Mouse (Mus musculus) midbrain, embryonic 13.5 days (tissue): ENCODE results near the gene Eif5a. TPM values are rescaled to one million over a fixed set of nuclear protein-coding genes. Genes with fewer than 3 reads are reported as not detected.
"Not testable (repeated sequence)": the region's sequence is repeated elsewhere in the genome, so short reads cannot be mapped to it uniquely, and the experiment has no call there.

Experiments
- ATAC-seq: fragments of 200-750 bp; cut with Nextera tagmentation; 2 replicates; pipeline ENCODE4 v1.8.0; 2017; ENCODE audit warnings: mild to moderate bottlenecking, moderate TSS enrichment, moderate library complexity
- H3K27ac ChIP-seq: fragments of 300-500 bp; sonication (generic); 2 replicates; pipeline ENCODE4 v1.5.1; 2015; ENCODE audit warnings: inconsistent platforms, mild to moderate bottlenecking, moderate library complexity
- H3K27me3 ChIP-seq: fragments of 300-500 bp; sonication (generic); 2 replicates; pipeline ENCODE4 v1.6.1; 2015; ENCODE audit warnings: mild to moderate bottlenecking, inconsistent platforms
- H3K36me3 ChIP-seq: fragments of 300-500 bp; sonication (generic); 2 replicates; pipeline ENCODE4 v1.6.1; 2015; ENCODE audit warnings: mild to moderate bottlenecking, inconsistent platforms
- H3K4me1 ChIP-seq: fragments of 300-500 bp; sonication (generic); replicated peaks from 2 replicates; pipeline ENCODE4 v1.6.1; 2015; ENCODE audit warnings: inconsistent platforms
- H3K4me2 ChIP-seq: fragments of 300-500 bp; sonication (generic); replicated peaks from 2 replicates; pipeline ENCODE4 v1.6.1; 2015; ENCODE audit warnings: moderate library complexity, mild to moderate bottlenecking, inconsistent platforms
- H3K4me3 ChIP-seq: fragments of 300-500 bp; sonication (generic); replicated peaks from 2 replicates; pipeline ENCODE4 v1.5.1; 2015; ENCODE audit warnings: mild to moderate bottlenecking, inconsistent platforms
- H3K9ac ChIP-seq: fragments of 300-500 bp; sonication (generic); replicated peaks from 2 replicates; pipeline ENCODE4 v1.6.1; 2015; ENCODE audit warnings: mild to moderate bottlenecking, inconsistent platforms
- H3K9me3 ChIP-seq: fragments of 300-500 bp; sonication (generic); 2 replicates; pipeline ENCODE4 v1.6.1; 2016; ENCODE audit warnings: mild to moderate bottlenecking, inconsistent platforms
- WGBS: fragments of 180-500 bp; shearing (Covaris S2); methylation state at CpG from one replicate; pipeline ENCODE4 v1.1.7; 2015; 5-methylcytosine and 5-hydroxymethylcytosine counted together
- polyA plus RNA-seq: library from polyadenylated mRNA; unstranded; fragments of >200 nt; fragmentation: Nextera tagmentation; extraction: Ambion mirVana; gene quantifications from 2 replicates; pipeline ENCODE4 v1.2.1, GENCODE M21; 2015

Gene Eif5a
- polyA plus RNA-seq, 1 experiment from 2014 or later: 1,188 TPM

GRCm38 (mm10) chr11:69931769-69932168 is 10.0 kb upstream of the Eif5a start:
- no peak for ATAC-seq
- no peak overlapping the region for H3K4me2 ChIP-seq
- H3K27ac ChIP-seq: no peak overlapping the region
- H3K4me3 ChIP-seq: no peak overlapping the region
- 77% methylated on average over 8 of the region's 8 CpGs for WGBS
- H3K36me3 ChIP-seq: no peaks in the 10 kb centered on the region
- no peak overlapping the region for H3K9ac ChIP-seq
- peaks cover 15% of the 10 kb centered on the region for H3K4me1 ChIP-seq
- no peaks in the 10 kb centered on the region for H3K9me3 ChIP-seq
- peaks cover 19% of the 10 kb centered on the region for H3K27me3 ChIP-seq

GRCm38 (mm10) chr11:69930967-69931537 is 9.3 kb upstream of the Eif5a start:
- Histone ChIP-seq H3K27me3 (peaks cover 11% of the 10 kb centered on the region; the same call in 1 of the 2 replicates), H3K9me3 (no peaks in the 10 kb centered on the region), H3K4me3 (no peak overlapping the region), H3K36me3 (no peaks in the 10 kb centered on the region), H3K4me1 (peaks cover 7% of the 10 kb centered on the region), H3K4me2 (no peak overlapping the region), H3K27ac (no peak overlapping the region), H3K9ac (no peak overlapping the region)
- no peak for ATAC-seq
- 83% methylated on average over 3 of the region's 3 CpGs for WGBS

- H3K9me3 ChIP-seq, ATAC-seq, H3K36me3 ChIP-seq, H3K4me3 ChIP-seq, H3K9ac ChIP-seq, H3K4me1 ChIP-seq, H3K27me3 ChIP-seq, H3K4me2 ChIP-seq, H3K27ac ChIP-seq: not testable (repeated sequence)
- 91% methylated on average over 8 of the region's 8 CpGs for WGBS
Observed at GRCm38 (mm10) chr11:69930176-69930575, 8.4 kb upstream of the Eif5a start.

- H3K4me2 ChIP-seq: no peak overlapping the region
- no peak overlapping the region for H3K9ac ChIP-seq
- H3K27me3 ChIP-seq: peaks cover 3% of the 10 kb centered on the region; the same call in 1 of the 2 replicates
- no peaks in the 10 kb centered on the region for H3K9me3 ChIP-seq
- no peaks in the 10 kb centered on the region for H3K36me3 ChIP-seq
- no peak overlapping the region for H3K27ac ChIP-seq
- no peak overlapping the region for H3K4me3 ChIP-seq
- no peak for ATAC-seq
- no peaks in the 10 kb centered on the region for H3K4me1 ChIP-seq
- WGBS: 85% methylated on average over 4 of the region's 4 CpGs
Observed at GRCm38 (mm10) chr11:69929712-69930111, 8.0 kb upstream of the Eif5a start.

DNA sequence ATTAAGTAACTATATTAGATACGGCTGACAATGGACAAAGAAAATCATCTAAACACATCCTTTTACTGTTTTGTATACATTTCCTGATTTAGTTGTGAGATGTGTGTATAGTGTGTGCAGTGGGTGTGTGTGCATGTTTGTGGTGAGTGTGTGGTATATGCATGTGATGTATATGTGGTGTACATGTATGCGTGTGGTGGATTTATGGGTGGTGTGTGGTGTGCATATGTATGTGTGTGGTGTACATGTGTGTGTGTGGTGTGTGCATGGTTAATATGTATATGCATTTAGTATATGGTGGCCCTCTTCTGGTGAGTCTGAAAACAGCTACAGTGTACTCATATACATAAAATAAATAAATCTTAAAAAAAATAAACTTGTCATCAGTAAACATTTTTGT is 5.7 kb upstream of the Eif5a start:
- 90% methylated on average over 2 of the region's 2 CpGs for WGBS
- no peak overlapping the region for H3K9ac ChIP-seq
- H3K36me3 ChIP-seq: no peaks in the 10 kb centered on the region
- peaks cover 5% of the 10 kb centered on the region for H3K4me1 ChIP-seq
- H3K27me3 ChIP-seq: no peaks in the 10 kb centered on the region
- no peak for ATAC-seq
- H3K9me3 ChIP-seq: no peaks in the 10 kb centered on the region
- no peak overlapping the region for H3K4me3 ChIP-seq
- no peak overlapping the region for H3K27ac ChIP-seq
- H3K4me2 ChIP-seq: no peak overlapping the region

- H3K4me3 ChIP-seq: 0 out of 2 replicates have a peak overlapping the region, but pooled peaks have one; percentile 6
- H3K9ac ChIP-seq: peak overlapping the region; percentile 42; the same call in 1 of the 2 replicates
- H3K9me3 ChIP-seq: no peaks in the 10 kb centered on the region
- H3K4me1 ChIP-seq: peaks cover 29% of the 10 kb centered on the region
- WGBS: 74% methylated on average over 3 of the region's 3 CpGs
- H3K27ac ChIP-seq: 0 out of 2 replicates have a peak overlapping the region, but pooled peaks have one; percentile 91
- H3K4me2 ChIP-seq: no peak overlapping the region
- peaks cover 14% of the 10 kb centered on the region for H3K36me3 ChIP-seq
- H3K27me3 ChIP-seq: no peaks in the 10 kb centered on the region
- ATAC-seq: no peak
Observed at GRCm38 (mm10) chr11:69922796-69923195, 1.0 kb upstream of the Eif5a start.

DNA sequence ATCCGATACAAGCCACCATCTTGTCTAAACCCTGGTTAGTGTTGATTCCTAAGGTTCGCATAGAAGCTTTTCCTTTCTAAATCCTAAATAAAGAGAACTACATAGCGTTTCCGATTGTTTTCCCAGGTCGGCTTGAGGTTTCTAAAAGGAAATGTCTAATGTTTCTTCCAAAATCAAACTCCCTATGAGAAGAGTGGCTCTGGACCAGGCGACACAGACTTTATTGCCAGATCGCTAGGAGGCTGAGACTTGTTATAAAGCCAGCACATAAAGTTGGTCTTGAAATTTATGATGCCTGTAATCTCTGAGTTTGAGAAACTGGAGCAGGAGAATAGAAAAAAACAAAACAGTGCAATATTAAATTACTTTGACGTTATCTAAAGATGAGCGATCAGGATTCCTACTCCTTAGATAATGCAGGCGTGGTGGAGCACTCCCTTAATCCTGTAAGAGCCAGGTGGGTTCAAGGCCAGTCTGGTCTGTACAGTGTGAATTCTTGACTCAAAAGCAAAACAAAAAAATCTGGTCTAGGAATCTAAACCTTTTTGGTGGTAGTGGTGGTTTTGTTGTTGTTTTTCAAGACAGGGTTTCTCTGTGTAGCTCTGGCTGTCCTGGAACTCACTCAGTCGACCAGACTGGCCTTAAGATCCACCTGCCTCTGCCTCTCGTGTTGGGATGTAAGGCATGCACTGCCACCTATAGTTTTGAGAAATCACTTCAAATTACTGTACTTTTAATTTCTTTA is 426 bp upstream of the Eif5a start:
- Histone ChIP-seq H3K4me3 (peak overlapping the region; percentile 89), H3K9ac (peak overlapping the region; percentile 67), H3K27ac (peak overlapping the region; percentile 91), H3K9me3 (no peaks in the 10 kb centered on the region), H3K36me3 (peaks cover 20% of the 10 kb centered on the region), H3K4me2 (peak overlapping the region; percentile 56), H3K27me3 (no peaks in the 10 kb centered on the region), H3K4me1 (peaks cover 29% of the 10 kb centered on the region)
- ATAC-seq: no peak
- WGBS: 2% methylated on average over 12 of the region's 12 CpGs

DNA sequence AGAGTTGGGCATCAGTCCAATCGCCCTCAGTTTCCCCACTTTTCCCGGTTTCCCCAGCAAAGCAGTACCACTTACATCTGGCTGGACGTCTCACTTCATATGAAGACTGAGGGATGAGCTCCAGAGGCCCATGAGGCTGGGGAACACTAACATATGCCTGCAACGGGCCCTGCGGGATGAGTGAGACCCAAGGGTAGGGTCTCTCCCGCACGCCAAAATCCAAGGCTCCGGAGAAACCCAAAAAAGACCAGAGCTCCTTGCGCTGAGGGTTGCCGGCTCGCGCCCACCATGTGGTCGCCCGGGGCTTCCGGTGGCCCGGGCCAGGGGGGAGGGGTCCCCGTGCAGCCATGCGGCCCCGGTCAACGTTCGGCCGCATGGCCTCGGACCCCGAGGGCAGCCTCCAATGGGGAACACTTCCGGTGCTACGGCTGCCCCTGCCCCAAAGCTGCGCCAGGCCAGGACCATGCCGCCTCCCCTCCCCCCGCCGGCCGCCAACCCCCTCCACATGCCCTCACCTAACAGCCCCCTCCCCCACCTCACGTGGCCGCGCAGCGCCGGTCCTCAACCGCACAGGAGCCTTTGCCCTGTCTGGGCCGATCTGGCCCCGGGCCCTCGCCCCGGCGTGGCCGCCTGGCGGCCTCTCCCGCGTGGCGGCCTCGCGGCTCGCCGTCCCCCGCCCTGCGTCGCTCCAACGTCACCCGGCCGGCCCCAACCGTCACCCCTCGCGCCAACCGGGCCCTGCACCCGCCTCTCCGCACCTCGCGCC is 1.3 kb downstream of the Eif5a start:
- Histone ChIP-seq H3K9me3 (no peaks in the 10 kb centered on the region), H3K4me1 (peaks cover 39% of the 10 kb centered on the region), H3K27me3 (no peaks in the 10 kb centered on the region), H3K4me3 (peak overlapping the region; percentile 89), H3K36me3 (peaks cover 37% of the 10 kb centered on the region), H3K27ac (peak overlapping the region; percentile 92), H3K4me2 (peak overlapping the region; percentile 91), H3K9ac (peak overlapping the region; percentile 92)
- under 1% methylated on average over 46 of the region's 65 CpGs for WGBS
- ATAC-seq: peak; percentile 62

DNA sequence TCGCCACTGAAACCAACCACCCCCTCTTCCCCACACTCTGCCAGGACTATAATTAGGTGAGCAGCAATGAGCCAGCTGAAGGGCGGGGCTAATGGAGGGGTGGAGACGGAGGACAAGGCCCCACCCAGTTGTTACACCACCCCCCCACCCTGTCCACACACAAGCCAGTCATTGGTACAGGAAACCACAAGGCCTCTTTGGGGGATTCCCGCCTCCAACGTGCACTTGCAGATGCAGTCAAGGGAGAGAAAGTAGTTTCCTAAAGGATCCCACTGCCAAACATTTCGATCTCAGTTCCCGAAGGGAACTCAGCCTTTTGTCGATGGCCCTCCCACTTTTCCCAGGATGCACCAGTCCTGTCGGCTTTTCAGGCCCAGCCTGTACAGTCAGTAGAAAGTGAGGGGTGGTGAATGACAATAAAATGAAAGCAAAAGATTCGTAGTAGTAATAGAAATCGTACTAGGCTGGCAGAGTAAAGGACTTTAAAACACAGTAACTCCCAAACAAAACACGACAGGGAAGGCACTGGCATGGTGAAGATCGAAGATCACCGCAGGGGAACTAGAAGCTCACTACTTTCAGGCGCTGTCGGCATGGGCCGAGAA is 2.0 kb downstream of the Eif5a start:
- no peak for ATAC-seq

GRCm38 (mm10) chr11:69919053-69919452 is 2.7 kb downstream of the Eif5a start:
- H3K27ac ChIP-seq: peak overlapping the region; percentile 92; the same call in 1 of the 2 replicates
- WGBS: 86% methylated on average over 9 of the region's 9 CpGs
- peak overlapping the region; percentile 89 for H3K4me3 ChIP-seq
- H3K9ac ChIP-seq: peak overlapping the region; percentile 92
- H3K36me3 ChIP-seq: peaks cover 45% of the 10 kb centered on the region
- H3K4me1 ChIP-seq: peaks cover 52% of the 10 kb centered on the region
- no peaks in the 10 kb centered on the region for H3K27me3 ChIP-seq
- ATAC-seq: no peak
- H3K9me3 ChIP-seq: no peaks in the 10 kb centered on the region
- H3K4me2 ChIP-seq: peak overlapping the region; percentile 91

More for the DNA sequence above, 2.0 kb downstream of the Eif5a start:
- H3K4me3 ChIP-seq: peak overlapping the region; percentile 89
- 1% methylated on average over 17 of the region's 17 CpGs for WGBS
- H3K9ac ChIP-seq: peak overlapping the region; percentile 92
- no peaks in the 10 kb centered on the region for H3K9me3 ChIP-seq
- H3K27me3 ChIP-seq: no peaks in the 10 kb centered on the region
- peak overlapping the region; percentile 92 for H3K27ac ChIP-seq
- peak overlapping the region; percentile 91 for H3K4me2 ChIP-seq
- H3K4me1 ChIP-seq: peaks cover 46% of the 10 kb centered on the region
- peaks cover 44% of the 10 kb centered on the region for H3K36me3 ChIP-seq

- Histone ChIP-seq H3K4me3 (no peak overlapping the region), H3K36me3 (peaks cover 48% of the 10 kb centered on the region), H3K9me3 (no peaks in the 10 kb centered on the region), H3K9ac (no peak overlapping the region), H3K27me3 (no peaks in the 10 kb centered on the region), H3K27ac (no peak overlapping the region), H3K4me2 (no peak overlapping the region), H3K4me1 (peaks cover 57% of the 10 kb centered on the region)
- 89% methylated on average over 5 of the region's 5 CpGs for WGBS
- ATAC-seq: no peak
Observed at GRCm38 (mm10) chr11:69918118-69918517, 3.6 kb downstream of the Eif5a start.
